Mouse (Mus musculus): ENCODE results near the gene Cfap126.

DNA sequence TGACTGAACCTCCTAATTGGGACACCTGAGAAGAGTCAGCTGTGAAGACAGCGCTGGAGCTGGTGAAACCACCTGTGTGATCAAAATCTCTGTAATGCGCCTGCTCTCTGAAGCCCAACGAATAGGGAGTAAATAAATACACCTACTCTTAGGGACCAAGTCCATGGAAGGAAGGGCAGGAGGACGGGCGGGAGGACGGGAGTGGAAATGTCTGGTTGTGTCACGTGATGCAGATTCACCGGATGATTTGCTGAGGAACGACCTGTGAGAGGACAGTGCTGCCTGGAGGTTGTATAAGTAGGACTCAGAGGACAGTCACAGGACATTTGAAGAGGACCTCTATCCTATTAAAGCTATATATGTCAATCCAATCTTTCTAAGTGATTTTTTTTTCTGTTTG lies 4.1 kb upstream of the Cfap126 start:
- TF ChIP-seq POLR2A (IDR thresholded peaks at IDR 0.05; ENCODE audit: extremely low read depth, insufficient read depth, low read length) (no peak), CTCF (IDR thresholded peaks at IDR 0.05; ENCODE audit: extremely low read depth, insufficient read depth, low read length) (no peak)
